Mouse (Mus musculus): Measurements from ENCODE around the gene Sag. TPM values are rescaled to one million over a fixed set of nuclear protein-coding genes. Genes with fewer than 3 reads are reported as not detected.

Sag gene
- total and polyA plus RNA-seq, 3 experiments: 0.19 to 2.0 (median 1.0) TPM

GRCm38 (mm10) chr1:87812061-87812460 lies 8.6 kb downstream of the Sag start:
- in situ Hi-C loops (cut with MboI; ENCODE audit: low pct_ligation_motif_present, low pct_unique_long_range_greater_than_20kb, low sequenced_read_pairs) (no loop called here), dilution Hi-C loops (cut with MboI; ENCODE audit: extremely low pct_ligation_motif_present, extremely low pct_unique_long_range_greater_than_20kb, low sequenced_read_pairs) (no loop called here)
- Histone ChIP-seq H3K4me3 (replicated peaks in 1 of 3; ENCODE audit: low read depth in 2 of 3, low read length in 2 of 3, poor library complexity in 1 of 3) (no peak overlapping the region), H3K9ac (ENCODE audit: insufficient read depth, low read depth) (no peak overlapping the region), H3K9me3 (replicated peaks; ENCODE audit: low read length) (no peaks in the 10 kb centered on the region), H3K36me3 (replicated peaks in 1 of 2; ENCODE audit: control insufficient read depth in 1 of 2, insufficient read depth in 1 of 2, low read length in 1 of 2) (no peaks in the 10 kb centered on the region), H3K27me3 (replicated peaks) (no peaks in the 10 kb centered on the region), H3K4me2 (ENCODE audit: insufficient read depth, low read depth, poor library complexity, severe bottlenecking) (no peak overlapping the region), H3K27ac (ENCODE audit: insufficient read depth, low read depth) (no peak overlapping the region), H3K4me1 (ENCODE audit: control insufficient read depth in 1 of 2, insufficient read depth in 2 of 2) (peaks cover 3 to 10% of the 10 kb centered on the region in 2 experiments; a peak in 3 of 4 replicates), H3K79me2 (replicated peaks; ENCODE audit: control insufficient read depth, extremely low read depth, insufficient read depth, poor library complexity, severe bottlenecking) (no peaks in the 10 kb centered on the region)
- no peak for DNase-seq (ENCODE audit: extremely low read depth)
- TF ChIP-seq POLR2A (IDR thresholded peaks at IDR 0.05; ENCODE audit: low read depth, low read length): no peak
- no peak for TF ChIP-seq E2F4 (IDR thresholded peaks at IDR 0.05; ENCODE audit: insufficient replicate concordance, low read depth, low read length)
- no peak for TF ChIP-seq RAD21 (IDR thresholded peaks at IDR 0.05; ENCODE audit: low read depth, low read length)
- TF ChIP-seq MEF2A (IDR thresholded peaks at IDR 0.05; ENCODE audit: borderline replicate concordance, low read depth, low read length): no peak
- no peak for TF ChIP-seq ZKSCAN1 (IDR thresholded peaks at IDR 0.05; ENCODE audit: borderline replicate concordance, low read depth, low read length)
- no peak for TF ChIP-seq MAX (IDR thresholded peaks at IDR 0.05; ENCODE audit: low read length)
- TF ChIP-seq JUN (IDR thresholded peaks at IDR 0.05; ENCODE audit: insufficient read depth, low read depth, low read length): no peak

GRCm38 (mm10) chr1:87813155-87813554 lies 9.7 kb downstream of the Sag start:
- in situ Hi-C loops (cut with MboI; ENCODE audit: low pct_ligation_motif_present, low pct_unique_long_range_greater_than_20kb, low sequenced_read_pairs): no loop called here
- TF ChIP-seq TCF12 (IDR thresholded peaks at IDR 0.05; ENCODE audit: low read depth, low read length): no peak
- no peak for TF ChIP-seq PAX5 (IDR thresholded peaks at IDR 0.05; ENCODE audit: low read length)
- no peak for TF ChIP-seq MAFK (IDR thresholded peaks at IDR 0.05; ENCODE audit: insufficient replicate concordance, low read length)
- no peak for TF ChIP-seq RCOR1 (conservative IDR thresholded peaks at IDR 0.05; ENCODE audit: low read depth, low read length)
- TF ChIP-seq IRF4 (IDR thresholded peaks at IDR 0.05; ENCODE audit: low read depth, low read length): no peak
- TF ChIP-seq ZC3H11A (IDR thresholded peaks at IDR 0.05; ENCODE audit: low read depth, low read length): no peak
- TF ChIP-seq SIN3A (IDR thresholded peaks at IDR 0.05; ENCODE audit: low read length): no peak
- no peak overlapping the region for H3K27ac ChIP-seq (ENCODE audit: insufficient read depth, low read depth)

GRCm38 (mm10) chr1:87813681-87814080 lies 10.2 kb downstream of the Sag start:
- Histone ChIP-seq H3K4me3 (replicated peaks in 1 of 3; ENCODE audit: low read depth in 2 of 3, low read length in 2 of 3, poor library complexity in 1 of 3) (no peak overlapping the region), H3K27me3 (replicated peaks) (no peaks in the 10 kb centered on the region), H3K4me1 (ENCODE audit: control insufficient read depth in 1 of 2, insufficient read depth in 2 of 2) (peaks cover 8 to 21% of the 10 kb centered on the region in 2 experiments; a peak in 3 of 4 replicates), H3K9ac (ENCODE audit: insufficient read depth, low read depth) (no peak overlapping the region), H3K27ac (ENCODE audit: insufficient read depth, low read depth) (no peak overlapping the region), H3K9me3 (replicated peaks; ENCODE audit: low read length) (no peaks in the 10 kb centered on the region), H3K4me2 (ENCODE audit: insufficient read depth, low read depth, poor library complexity, severe bottlenecking) (no peak overlapping the region), H3K79me2 (replicated peaks; ENCODE audit: control insufficient read depth, extremely low read depth, insufficient read depth, poor library complexity, severe bottlenecking) (no peaks in the 10 kb centered on the region), H3K36me3 (replicated peaks in 1 of 2; ENCODE audit: control insufficient read depth in 1 of 2, insufficient read depth in 1 of 2, low read length in 1 of 2) (no peaks in the 10 kb centered on the region)
- dilution Hi-C loops (cut with MboI; ENCODE audit: extremely low pct_ligation_motif_present, extremely low pct_unique_long_range_greater_than_20kb, low sequenced_read_pairs): no loop called here
- TF ChIP-seq EP300 (IDR thresholded peaks at IDR 0.05; ENCODE audit: low read length) (no peak), HCFC1 (IDR thresholded peaks at IDR 0.05; ENCODE audit: low read depth, low read length) (no peak), GABPA (IDR thresholded peaks at IDR 0.05; ENCODE audit: insufficient replicate concordance, low read depth, low read length) (no peak), KAT2A (IDR thresholded peaks at IDR 0.05; ENCODE audit: insufficient replicate concordance, low read length) (no peak), MXI1 (IDR thresholded peaks at IDR 0.05; ENCODE audit: low read depth, low read length) (no peak), ELF1 (IDR thresholded peaks at IDR 0.05; ENCODE audit: low read depth, low read length) (no peak), MEF2A (IDR thresholded peaks at IDR 0.05; ENCODE audit: borderline replicate concordance, low read depth, low read length) (no peak), MAX (IDR thresholded peaks at IDR 0.05; ENCODE audit: low read length) (no peak), USF1 (IDR thresholded peaks at IDR 0.05; ENCODE audit: low read depth, low read length) (no peak), CHD2 (IDR thresholded peaks at IDR 0.05; ENCODE audit: low read length) (no peak)
- in situ Hi-C loops (cut with MboI; ENCODE audit: low pct_ligation_motif_present, low pct_unique_long_range_greater_than_20kb, low sequenced_read_pairs): no loop called here
- no peak for DNase-seq (ENCODE audit: extremely low read depth)

More at GRCm38 (mm10) chr1:87813155-87813554, 9.7 kb downstream of the Sag start:
- Histone ChIP-seq H3K9ac (ENCODE audit: insufficient read depth, low read depth) (no peak overlapping the region), H3K27me3 (replicated peaks) (no peaks in the 10 kb centered on the region), H3K79me2 (replicated peaks; ENCODE audit: control insufficient read depth, extremely low read depth, insufficient read depth, poor library complexity, severe bottlenecking) (no peaks in the 10 kb centered on the region), H3K36me3 (replicated peaks in 1 of 2; ENCODE audit: control insufficient read depth in 1 of 2, insufficient read depth in 1 of 2, low read length in 1 of 2) (no peaks in the 10 kb centered on the region), H3K4me3 (replicated peaks in 1 of 3; ENCODE audit: low read depth in 2 of 3, low read length in 2 of 3, poor library complexity in 1 of 3) (no peak overlapping the region), H3K4me2 (ENCODE audit: insufficient read depth, low read depth, poor library complexity, severe bottlenecking) (no peak overlapping the region), H3K9me3 (replicated peaks; ENCODE audit: low read length) (no peaks in the 10 kb centered on the region), H3K4me1 (ENCODE audit: control insufficient read depth in 1 of 2, insufficient read depth in 2 of 2) (peaks cover 8 to 18% of the 10 kb centered on the region in 2 experiments; a peak in 3 of 4 replicates)
- dilution Hi-C loops (cut with MboI; ENCODE audit: extremely low pct_ligation_motif_present, extremely low pct_unique_long_range_greater_than_20kb, low sequenced_read_pairs): no loop called here
- no peak for DNase-seq (ENCODE audit: extremely low read depth)
